Mouse (Mus musculus): Measurements from ENCODE around the gene Olfr859. TPM values are rescaled to one million over a fixed set of nuclear protein-coding genes. Genes with fewer than 3 reads are reported as not detected.

Olfr859 gene
- polyA plus RNA-seq (2015; fragmentation: Nextera tagmentation; extraction: Ambion mirVana) = not detected in 2 replicates

GRCm38 (mm10) chr9:19804606-19805005 is at the start of gene Olfr859:
Gene Olfr859, plus strand, starts transcription at chr9:19804906.

GRCm38 (mm10) chr9:19779983-19780382 is 24.7 kb upstream of the Olfr859 start, which contains the start of gene Olfr58:
Gene Olfr58, plus strand, starts transcription at chr9:19780283.

GRCm38 (mm10) chr9:19849647-19850046 is 44.9 kb downstream of the Olfr859 start, which contains the start of gene Olfr860:
Gene Olfr860, minus strand, starts transcription at chr9:19849747.

Other genes with a start within 250 kb of the Olfr859 start
- not detected in 2 replicates for gene Olfr854, start 237.5 kb upstream of the Olfr859 start, polyA plus RNA-seq (2015; fragmentation: Nextera tagmentation; extraction: Ambion mirVana)
- not detected in 2 replicates for gene Olfr855, start 222.3 kb upstream of the Olfr859 start, polyA plus RNA-seq (2015; fragmentation: Nextera tagmentation; extraction: Ambion mirVana)
- gene Zfp317, start 182.8 kb upstream of the Olfr859 start, polyA plus RNA-seq (2015; fragmentation: Nextera tagmentation; extraction: Ambion mirVana) = 11.2 and 12.9 TPM in 2 replicates
- gene Olfr857, start 95.5 kb upstream of the Olfr859 start, polyA plus RNA-seq (2015; fragmentation: Nextera tagmentation; extraction: Ambion mirVana) = not detected in 2 replicates
- not detected in 2 replicates for gene Olfr58, start 24.6 kb upstream of the Olfr859 start, polyA plus RNA-seq (2015; fragmentation: Nextera tagmentation; extraction: Ambion mirVana)
- gene Olfr860, start 44.8 kb downstream of the Olfr859 start, polyA plus RNA-seq (2015; fragmentation: Nextera tagmentation; extraction: Ambion mirVana) = not detected in 2 replicates
- gene Olfr862, start 83.1 kb downstream of the Olfr859 start, polyA plus RNA-seq (2015; fragmentation: Nextera tagmentation; extraction: Ambion mirVana) = not detected in 2 replicates
- gene Olfr77, start 112.0 kb downstream of the Olfr859 start, polyA plus RNA-seq (2015; fragmentation: Nextera tagmentation; extraction: Ambion mirVana) = 0.19 and 0.22 TPM in 2 replicates
- not detected in 2 replicates for gene Olfr866, start 223.1 kb downstream of the Olfr859 start, polyA plus RNA-seq (2015; fragmentation: Nextera tagmentation; extraction: Ambion mirVana)